Mouse (Mus musculus) natural killer cell, adult 2 months (primary cell): Measurements from ENCODE around the gene Cdh24.
"Not testable (repeated sequence)": the region's sequence is repeated elsewhere in the genome, so short reads cannot be mapped to it uniquely, and the experiment has no call there.

Source experiments
- DNase-seq, 2 experiments: peaks; one replicate each; pipeline ENCODE4 v3.0.0; 2022; ENCODE audit warnings: low spot score in 2 of 2

Gene Cdh24

DNA sequence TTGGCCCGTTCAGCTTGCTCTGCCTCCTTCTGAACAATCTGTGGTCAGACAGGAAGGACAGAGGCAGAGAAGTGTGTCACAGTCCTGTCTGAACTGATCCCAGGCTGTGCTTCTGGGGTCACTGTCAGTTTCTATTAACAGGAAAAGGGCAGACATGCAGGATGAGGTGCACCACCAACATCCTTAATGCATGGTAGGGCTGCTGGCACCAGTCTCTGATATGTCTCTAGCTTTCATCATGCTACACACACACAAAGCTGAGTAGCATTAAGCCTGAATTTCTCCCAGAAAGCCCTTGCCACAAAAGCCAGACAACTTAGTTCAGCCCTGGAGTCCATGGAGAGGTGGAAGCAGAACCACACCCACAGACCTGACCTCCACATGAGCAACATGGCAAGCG is 1.8 kb upstream of the Cdh24 start:
- no peak for DNase-seq

- no peak for DNase-seq
Measured at GRCm38 (mm10) chr14:54642224-54642944, 1.2 kb upstream of the Cdh24 start.

GRCm38 (mm10) chr14:54640946-54641304 is 239 bp downstream of the Cdh24 start, which contains the start of gene Gm17606:
TSS of gene Gm17606 (plus strand) at chr14:54640952.
- DNase-seq, result no peak

DNA sequence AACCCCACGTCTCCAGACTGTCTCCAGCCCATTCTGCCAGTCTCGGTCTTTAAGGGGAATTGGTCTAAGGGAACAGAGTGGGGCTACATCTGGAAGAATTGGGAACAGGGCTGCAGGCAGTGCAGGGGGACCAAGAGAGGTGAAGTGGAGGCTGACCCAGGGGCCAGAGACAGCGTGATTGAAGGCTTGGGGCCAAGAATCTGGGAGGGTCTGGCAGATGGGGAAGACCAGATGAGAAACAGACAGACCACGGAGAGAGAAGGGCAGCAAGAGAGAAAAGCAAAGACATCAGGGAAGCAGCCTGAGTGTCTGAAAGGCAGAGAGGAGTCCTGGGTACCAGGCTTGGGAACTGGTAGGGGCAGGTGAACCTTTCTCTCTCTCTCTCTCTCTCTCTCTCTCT is 1.0 kb downstream of the Cdh24 start:
- no peak for DNase-seq

- no peak for DNase-seq
Measured at GRCm38 (mm10) chr14:54638210-54638609, 3.0 kb downstream of the Cdh24 start.

DNA sequence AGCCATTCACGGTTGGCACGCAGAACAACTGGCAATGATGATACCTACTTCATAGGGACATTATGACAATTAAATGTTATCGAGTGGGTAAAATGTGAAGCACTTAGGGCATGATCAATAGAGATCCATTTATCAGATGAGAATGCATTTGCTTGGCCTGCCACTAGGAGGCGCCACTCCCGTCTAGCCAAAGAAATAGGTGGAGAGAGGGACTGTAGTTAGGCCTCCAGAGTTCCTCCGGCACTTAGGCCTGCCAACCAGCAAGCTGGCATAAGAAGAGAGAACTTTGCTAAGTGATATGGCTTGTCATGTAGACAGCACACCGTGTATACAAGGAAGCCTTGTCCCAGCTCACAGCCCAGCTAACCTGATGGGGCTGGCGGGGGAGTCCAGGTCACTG is 4.2 kb downstream of the Cdh24 start:
- DNase-seq, result peak; percentile 44 to 66

- no peak for DNase-seq
Measured at GRCm38 (mm10) chr14:54634182-54634581, 7.0 kb downstream of the Cdh24 start.

GRCm38 (mm10) chr14:54632252-54632651 is 8.9 kb downstream of the Cdh24 start:
- DNase-seq, result no peak

- DNase-seq, result no peak
Measured at GRCm38 (mm10) chr14:54631240-54631599, 9.9 kb downstream of the Cdh24 start.

DNA sequence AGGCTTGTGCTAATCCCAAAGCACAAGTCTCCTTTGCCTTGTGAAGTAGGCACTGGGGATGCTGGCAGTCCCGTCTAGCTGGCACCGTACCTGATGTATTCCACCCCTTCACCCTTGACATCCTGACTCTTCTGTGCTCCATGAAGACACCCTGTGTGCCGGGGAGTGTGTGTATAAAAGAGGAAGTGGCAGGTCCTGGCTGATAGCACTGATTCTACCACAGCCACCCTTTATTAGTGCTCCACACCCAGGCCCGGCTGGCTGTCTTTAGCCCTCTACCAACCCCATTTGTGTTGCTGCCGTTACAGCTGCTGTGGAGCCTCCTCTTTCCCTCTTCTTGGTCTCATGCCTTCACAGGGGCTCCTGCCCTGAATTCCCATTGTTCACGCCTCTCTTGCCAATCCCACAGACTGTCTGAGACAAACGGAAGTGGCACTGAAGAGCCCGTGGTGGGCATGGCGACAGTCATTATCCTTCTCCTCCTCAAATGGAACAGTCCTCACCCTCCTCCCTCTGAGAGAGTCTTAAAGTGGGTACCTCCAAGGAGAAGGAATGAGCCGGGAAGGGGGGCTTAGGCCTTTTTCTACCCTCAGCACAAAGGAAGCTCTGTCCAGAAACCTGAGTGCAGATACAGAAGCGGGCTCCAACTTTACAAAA is 10.5 kb downstream of the Cdh24 start:
- DNase-seq, result no peak

DNA sequence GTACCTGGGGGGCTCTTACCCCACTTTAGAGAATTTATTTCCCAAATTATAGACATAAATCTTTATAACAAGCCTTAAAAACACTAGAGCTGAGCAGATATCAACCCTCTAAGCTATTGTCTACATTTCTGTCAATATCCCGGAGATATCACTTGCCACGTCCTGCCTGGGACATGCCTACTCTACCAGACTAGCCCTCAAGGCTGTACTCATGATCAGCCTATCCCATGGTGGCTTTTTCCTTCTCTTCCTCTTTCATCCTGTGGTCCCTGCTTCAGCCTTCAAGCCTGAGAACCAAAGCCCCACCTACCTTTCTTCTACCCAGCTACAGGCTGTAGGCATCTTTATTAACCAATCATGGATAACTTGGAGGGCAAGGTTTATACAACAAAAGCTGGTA is 11.4 kb downstream of the Cdh24 start:
- DNase-seq, result no peak

DNA sequence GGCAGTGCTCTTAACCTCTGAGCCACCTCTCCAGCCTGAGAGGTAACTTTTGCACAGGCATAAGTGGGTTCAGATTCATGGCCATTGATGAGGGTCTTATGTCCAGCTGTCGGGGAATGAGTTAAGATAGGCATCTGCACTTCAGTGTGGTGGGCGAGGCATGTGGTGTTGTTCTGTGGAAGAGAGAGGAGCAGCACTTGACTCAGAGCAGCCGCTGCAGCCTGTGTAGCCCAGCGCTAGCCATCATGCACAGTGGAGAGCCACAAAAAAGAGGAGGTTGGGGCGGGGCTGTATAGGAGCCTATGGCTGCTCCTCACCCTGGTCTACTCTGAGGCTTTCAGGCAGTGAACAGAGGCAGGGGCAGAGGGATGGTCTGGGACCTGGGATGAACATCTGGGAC is 13.1 kb downstream of the Cdh24 start:
- DNase-seq, result no peak

DNA sequence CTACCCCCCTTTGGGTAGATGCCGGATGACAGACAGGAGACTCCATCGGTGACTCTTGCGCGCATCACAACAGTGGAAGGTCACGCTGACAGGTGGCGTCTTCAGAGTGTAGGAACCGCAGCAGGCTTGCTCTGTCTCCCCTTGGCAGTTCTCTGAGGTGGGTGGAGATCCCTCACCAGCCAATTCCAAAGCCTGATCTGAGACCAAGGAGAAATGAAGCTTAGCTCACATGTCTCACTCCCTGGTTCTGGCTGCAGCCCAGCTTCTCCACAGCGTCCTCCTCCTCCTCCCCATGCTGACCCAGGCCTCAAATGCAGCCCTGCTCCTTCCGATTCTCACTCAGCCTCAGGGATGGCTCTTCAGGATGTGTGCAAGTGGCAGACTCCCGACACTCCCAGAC is 16.2 kb downstream of the Cdh24 start:
- no peak for DNase-seq

DNA sequence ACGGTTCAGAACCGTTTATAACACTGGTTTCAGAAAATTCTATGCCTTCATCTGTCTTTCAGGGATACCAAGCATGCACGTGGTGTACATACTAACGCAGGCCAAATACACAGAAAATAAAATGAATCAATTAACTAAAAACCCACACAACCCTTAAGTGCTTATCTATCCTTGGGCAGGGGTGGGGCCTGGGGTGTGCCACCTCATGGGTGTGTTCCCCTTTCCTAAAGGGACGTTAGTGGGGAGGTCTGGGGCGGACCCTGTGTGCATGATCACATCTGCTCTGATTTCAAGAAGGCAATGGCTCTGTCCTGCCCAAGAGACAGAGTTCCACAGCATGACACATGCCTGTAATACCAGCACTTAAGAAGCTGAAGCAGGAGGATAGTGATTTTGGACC is 17.8 kb downstream of the Cdh24 start:
- DNase-seq, result no peak

GRCm38 (mm10) chr14:54621133-54621532 is 20.0 kb downstream of the Cdh24 start, which contains the start of gene Psmb11:
TSS of gene Psmb11 (plus strand) at chr14:54621433.
- no peak for DNase-seq

GRCm38 (mm10) chr14:54617897-54618365 is 23.2 kb downstream of the Cdh24 start, which contains the start of gene Psmb5:
TSS of gene Psmb5 (minus strand) at chr14:54618022.
- peak; percentile 87 to 88 for DNase-seq

DNA sequence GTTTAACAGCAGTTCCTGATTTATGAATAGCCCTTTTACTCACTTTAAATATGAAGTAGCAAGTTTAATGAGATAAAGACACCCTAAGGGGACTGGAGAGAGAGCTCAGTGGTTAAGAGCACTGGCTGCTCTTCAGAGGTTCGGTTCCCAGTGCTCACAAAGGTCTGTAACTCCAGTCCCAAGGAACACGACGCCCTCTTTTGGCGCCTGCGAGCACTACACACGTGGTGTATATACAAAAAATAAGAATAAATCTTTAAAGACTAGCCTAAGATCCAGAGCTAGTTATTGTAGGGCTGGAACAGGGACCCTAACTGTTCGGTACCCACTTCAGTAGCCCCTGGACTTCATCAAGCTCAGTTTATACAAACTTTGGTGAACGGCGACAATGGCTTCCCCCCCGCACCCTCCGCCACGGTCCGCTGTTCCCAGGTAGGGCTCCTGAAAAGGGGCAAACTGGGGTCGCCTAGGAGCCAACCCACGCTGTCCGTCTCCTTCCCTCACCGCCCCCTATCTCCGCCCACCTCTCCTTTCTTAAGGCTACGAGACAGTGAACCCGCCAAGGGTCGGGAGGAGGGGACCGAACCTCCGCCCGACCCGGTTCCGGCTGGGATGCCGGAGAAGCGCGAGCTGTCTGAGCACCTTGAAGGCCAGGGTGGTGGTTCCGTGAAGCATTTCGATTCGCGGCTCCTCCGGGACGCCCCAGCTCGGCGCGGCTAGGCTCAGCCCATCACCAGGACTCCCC is 23.8 kb downstream of the Cdh24 start:
- no peak for DNase-seq

- no peak for DNase-seq
Measured at GRCm38 (mm10) chr14:54616226-54616825, 24.8 kb downstream of the Cdh24 start.

GRCm38 (mm10) chr14:54614130-54614529 is 27.0 kb downstream of the Cdh24 start:
- not testable (repeated sequence) for DNase-seq

- no peak for DNase-seq
Measured at GRCm38 (mm10) chr14:54610648-54611047, 30.5 kb downstream of the Cdh24 start.

GRCm38 (mm10) chr14:54609962-54610361 is 31.2 kb downstream of the Cdh24 start:
- peak in 1 of 2 experiments; percentile 48 for DNase-seq

DNA sequence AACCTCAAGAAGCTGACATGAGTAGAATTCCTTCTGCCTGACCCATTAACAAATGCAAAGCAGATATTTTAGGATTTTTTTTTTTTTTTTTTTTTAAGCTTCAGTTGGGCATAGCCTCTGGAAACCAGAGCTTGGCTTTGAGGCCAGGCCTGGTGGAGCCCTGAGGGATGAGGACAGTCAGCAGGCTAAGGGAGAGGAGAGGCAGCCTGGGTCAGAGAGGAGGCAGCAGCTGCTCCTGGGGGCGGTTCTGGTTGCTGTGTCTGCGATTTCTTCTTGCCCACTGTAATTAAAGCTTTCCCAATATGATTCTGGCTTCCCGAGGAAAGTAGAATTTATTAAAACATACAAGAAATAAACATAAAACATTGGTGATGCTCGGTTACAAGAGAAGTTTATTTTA is 31.9 kb downstream of the Cdh24 start:
- no peak for DNase-seq
